Mouse (Mus musculus) monocyte, adult 2 months (primary cell): ENCODE measurements around the gene Dgcr6.
"Not testable (repeated sequence)": the region's sequence is repeated elsewhere in the genome, so short reads cannot be mapped to it uniquely, and the experiment has no call there.

Experiments used
- DNase-seq, 2 experiments: peaks; one replicate each; pipeline ENCODE4 v3.0.0; 2022; ENCODE audit warnings: low spot score in 2 of 2, low read depth in 1 of 2

Gene Dgcr6

GRCm38 (mm10) chr16:18052731-18053202, at the start of gene Dgcr6:
Gene Dgcr6 (plus strand): TSS chr16:18052860.
- DNase-seq: peak in 1 of 2 experiments; percentile 15

GRCm38 (mm10) chr16:18004589-18004988, 48.1 kb upstream of the Dgcr6 start:
- DNase-seq: no peak

DNA sequence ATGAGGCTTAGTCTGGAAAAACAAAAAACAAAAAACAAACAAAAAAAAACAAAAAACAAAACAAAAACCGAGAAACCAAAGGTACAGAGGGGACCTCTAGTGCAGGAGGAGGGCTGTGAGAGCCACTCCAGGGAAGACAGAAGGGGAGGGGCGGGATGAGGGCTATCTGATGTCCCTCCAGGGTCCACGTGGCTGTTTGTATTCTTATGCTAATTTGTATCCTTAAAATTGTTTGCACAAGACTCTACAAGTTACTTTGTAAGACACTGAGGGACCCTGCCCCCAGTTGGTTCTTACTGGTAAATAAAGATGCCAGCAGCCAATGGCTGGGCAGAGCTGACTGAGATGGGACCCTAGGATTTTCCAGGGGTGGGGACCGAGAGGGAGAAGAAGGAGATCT, 45.6 kb upstream of the Dgcr6 start:
- DNase-seq: no peak

DNA sequence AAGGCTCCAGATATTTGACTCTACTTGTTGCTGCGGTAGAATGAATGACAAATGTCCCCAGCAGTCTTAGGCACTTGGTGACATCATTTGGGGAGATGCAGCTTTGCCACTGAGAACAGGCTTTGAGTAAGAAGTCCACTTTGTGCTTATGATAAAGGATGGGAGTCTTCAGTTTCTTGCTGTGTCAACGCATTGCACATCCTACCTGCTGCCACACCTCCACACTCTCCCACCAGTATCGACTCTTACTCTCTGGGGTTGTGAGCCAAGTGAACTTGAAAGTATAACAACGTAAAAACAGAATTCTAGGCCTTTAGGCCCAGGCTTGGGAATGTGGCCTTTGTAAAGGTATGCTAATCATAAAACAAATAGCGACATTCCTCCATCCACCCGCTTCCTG, 41.6 kb upstream of the Dgcr6 start:
- DNase-seq: no peak

DNA sequence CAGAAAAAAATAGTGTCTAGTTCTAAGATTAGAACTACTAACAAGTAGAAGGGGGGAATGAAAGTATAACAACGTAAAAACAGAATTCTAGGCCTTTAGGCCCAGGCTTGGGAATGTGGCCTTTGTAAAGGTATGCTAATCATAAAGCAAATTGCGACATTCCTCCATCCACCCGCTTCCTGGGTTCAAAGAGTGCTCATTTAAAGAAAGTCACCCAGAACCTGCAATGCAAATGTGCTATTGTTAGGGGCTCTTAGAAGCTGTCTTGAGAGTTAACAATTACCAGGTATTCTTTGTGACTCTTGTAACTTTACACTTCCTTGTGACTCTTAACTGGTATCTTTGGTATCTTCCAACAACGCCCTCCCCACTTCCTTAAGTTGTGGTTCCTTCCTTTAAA, 36.2 kb upstream of the Dgcr6 start:
- not testable (repeated sequence) for DNase-seq

DNA sequence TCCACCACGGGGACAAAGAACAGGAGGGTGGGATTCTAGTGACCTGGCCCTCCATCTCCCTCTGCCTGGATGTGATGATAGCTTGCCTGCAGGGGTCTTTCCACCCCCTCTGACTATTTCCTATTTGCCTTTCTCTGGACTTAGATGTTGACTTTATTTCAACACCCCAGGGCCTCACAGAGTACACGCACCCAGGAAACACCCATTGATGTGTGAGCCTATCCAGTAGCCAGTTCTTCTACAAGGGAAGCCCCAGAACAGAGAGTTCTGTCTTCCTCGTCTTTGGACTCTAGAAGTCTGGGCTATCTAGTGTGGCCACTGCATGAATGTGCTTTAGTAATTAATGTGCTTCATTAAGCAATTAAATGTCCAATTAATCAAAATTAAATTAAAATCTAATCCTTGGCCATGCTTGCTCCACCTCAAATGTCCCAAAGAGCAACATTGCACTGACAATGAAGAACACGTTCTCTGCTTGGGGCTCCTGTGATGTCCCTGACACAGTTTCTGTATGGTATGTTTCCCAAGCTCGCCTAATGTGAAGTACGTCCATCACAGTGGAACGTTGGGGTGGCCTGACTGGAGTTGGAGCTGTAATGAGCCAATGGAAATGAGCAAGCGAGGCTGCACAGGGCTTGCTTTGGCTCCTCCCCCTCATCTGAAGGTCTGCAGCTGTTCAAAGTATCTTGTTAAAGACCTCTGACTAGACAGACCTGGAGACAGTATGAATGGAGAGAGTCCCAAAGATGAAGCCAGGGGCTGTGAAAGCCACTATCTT, 29.7 kb upstream of the Dgcr6 start:
- no peak for DNase-seq

- DNase-seq: no peak
Measured at GRCm38 (mm10) chr16:18027371-18027770, 25.3 kb upstream of the Dgcr6 start.

DNA sequence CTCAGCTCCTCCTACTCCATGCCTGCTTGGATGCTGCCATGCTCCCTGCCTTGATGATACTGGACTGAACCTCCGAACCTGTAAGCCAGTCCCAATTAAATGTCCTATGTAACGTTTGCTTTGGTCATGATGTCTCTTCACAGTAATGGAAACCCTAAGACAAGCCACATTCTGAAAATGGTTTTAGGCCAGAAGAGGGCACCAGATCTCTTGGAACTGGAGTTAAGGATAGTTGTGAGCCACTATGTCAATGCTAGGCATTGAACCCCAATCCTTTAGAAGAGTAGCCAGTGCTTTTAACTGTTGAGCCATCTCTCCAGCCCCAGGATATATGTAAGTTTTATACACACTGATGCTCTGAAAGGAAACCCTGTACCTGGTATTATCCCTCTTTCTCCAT, 20.9 kb upstream of the Dgcr6 start:
- no peak for DNase-seq

- no peak for DNase-seq
Measured at GRCm38 (mm10) chr16:18033289-18033688, 19.4 kb upstream of the Dgcr6 start.

- no peak for DNase-seq
Measured at GRCm38 (mm10) chr16:18034286-18034685, 18.4 kb upstream of the Dgcr6 start.

DNA sequence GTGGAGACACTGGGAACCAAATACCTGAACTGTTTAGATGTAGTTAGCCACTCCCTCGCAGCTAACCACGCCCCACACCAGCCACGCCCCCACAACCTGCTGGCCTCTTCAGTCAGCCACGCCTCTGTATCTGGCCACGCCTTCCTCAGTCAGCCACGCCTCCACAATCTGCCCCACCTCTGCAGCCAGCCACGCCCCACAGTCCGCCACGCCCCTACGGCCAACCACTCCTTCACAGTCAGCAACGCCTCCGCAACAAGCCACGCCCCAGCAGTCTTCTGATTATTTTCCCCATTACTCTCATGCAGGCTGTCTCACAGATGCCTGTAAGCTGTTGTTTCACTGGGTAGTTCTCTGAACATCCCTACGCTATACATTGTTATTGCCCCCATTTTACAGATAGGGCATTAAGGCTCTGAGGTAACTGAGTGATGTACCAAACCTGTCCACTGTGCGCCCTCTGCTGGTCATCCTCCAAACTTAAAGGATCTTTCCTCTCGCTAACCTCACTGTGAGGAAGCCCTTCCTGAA, 16.2 kb upstream of the Dgcr6 start:
- DNase-seq: peak; percentile 7 to 27

DNA sequence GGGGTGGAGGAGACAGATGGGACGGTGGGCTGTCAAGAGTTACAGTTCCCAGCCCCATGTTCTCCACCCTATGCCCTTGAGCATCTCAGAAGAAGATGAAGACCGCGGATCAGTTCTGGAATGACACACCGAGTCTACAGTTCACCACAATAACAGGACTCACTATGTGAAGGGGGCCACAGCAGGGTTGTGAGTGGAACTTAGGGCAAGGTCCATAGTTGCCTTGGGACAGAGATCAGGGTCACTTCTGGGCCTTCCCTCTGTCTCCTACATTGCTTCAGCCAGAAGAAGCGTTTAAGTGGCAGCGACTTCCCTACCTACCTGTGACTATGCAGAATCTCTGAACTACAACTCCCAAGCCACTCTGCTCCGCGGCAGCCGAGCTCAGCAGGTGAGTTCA, 15.6 kb upstream of the Dgcr6 start:
- DNase-seq: no peak

- DNase-seq: no peak
Measured at GRCm38 (mm10) chr16:18044991-18045390, 7.7 kb upstream of the Dgcr6 start.

DNA sequence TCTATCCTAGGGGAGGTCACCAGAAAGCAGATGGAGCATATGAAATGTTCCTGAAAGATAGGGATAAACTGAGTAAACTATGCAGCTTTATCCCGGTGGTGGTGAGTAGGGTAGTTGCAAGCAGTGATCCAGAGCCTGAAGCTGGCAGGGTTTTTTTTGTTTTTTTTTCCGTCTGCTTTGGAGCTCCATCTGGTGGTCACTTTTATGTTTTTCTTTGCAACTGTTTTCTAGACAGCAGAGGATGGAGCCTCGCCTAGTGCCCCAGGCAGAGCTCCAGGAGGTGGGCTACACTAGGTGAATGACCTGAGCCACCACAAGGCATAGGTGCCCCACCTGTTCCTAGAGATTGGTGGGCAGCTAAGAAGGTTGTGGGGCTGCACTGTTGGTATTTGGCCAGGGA, 5.0 kb upstream of the Dgcr6 start:
- DNase-seq: no peak

GRCm38 (mm10) chr16:18048071-18048470, 4.6 kb upstream of the Dgcr6 start:
- DNase-seq: no peak

DNA sequence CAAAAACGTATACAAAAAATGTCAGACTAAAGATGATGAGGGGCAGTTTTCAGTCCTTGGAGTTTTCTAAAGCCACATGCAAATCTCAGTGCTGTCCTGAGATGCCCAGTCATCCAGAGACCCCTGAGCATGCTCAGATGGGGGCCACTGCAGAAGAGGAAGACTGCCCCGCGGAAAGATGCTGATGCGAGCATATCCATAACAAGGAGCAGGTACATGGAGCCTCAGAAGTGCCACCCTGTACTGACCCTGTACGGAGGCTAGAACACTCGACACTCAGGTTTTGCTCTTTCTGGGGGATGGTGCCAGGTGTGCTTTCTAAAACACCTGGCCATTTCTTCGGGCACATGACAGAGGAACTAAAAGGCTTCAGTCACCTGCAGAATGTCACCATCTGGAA, 338 bp upstream of the Dgcr6 start:
- DNase-seq: no peak

- DNase-seq: no peak
Measured at GRCm38 (mm10) chr16:18056215-18056614, 3.6 kb downstream of the Dgcr6 start.

DNA sequence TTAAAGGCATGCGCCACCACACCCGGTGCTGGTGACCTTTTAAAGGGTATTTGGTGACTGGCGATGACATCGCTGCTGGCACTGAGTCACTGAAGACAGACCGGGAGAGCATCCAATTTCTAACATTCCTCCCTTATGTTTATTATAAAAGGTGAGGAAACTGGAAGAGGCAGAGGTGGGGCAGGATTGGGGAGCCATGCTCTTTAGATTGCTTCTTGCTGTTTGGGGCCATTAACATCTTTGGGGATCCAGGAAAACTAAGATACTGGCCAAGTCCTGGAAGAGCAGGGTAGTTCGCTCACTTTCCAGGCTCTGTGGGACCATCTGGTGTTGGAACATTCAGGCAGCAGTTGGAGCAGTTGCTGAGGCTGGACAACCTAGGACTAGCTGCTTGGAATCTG, 5.7 kb downstream of the Dgcr6 start:
- no peak for DNase-seq

- no peak for DNase-seq
Measured at GRCm38 (mm10) chr16:18059243-18059642, 6.6 kb downstream of the Dgcr6 start.

DNA sequence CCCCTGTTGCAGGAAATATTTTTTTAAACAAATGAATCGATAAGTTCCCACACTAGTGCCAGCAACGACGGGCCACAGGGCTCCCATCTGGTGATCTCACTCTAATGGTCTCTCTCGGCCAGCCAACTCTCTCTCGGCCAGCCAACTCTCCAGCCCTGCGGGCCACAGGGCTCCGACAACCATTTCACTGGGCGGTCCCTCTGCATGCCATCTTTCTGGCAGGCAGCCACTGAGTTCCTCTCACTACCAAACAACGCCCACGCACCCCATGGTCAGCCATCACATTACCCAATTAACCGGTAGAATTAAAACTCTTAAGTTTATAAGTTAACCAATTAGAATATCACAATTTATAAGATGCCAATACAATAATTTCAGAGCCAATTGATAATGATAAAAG, 8.5 kb downstream of the Dgcr6 start:
- DNase-seq: no peak

- peak; percentile 19 to 64 for DNase-seq
Measured at GRCm38 (mm10) chr16:18066060-18067009, 13.7 kb downstream of the Dgcr6 start.
